Mouse (Mus musculus): Measurements from ENCODE around the gene Gm379. TPM values are rescaled to one million over a fixed set of nuclear protein-coding genes. Genes with fewer than 3 reads are reported as not detected.

Gm379 gene
- 0.17 TPM in 1 of 2 replicates, not detected in the other for polyA plus RNA-seq (2016; fragmentation: Nextera tagmentation; extraction: Ambion mirVana)

- Histone ChIP-seq H3K9me3 (no peaks in the 10 kb centered on the region), H3K27me3 (replicated peaks; ENCODE audit: low read depth, poor library complexity, severe bottlenecking) (no peaks in the 10 kb centered on the region), H3K36me3 (replicated peaks) (no peaks in the 10 kb centered on the region), H3K4me1 (no peaks in the 10 kb centered on the region), H3K4me3 (no peak within 1 kb of the TSS), H3K27ac (replicated peaks) (no peak within 1 kb of the TSS)
- DNase-seq (ENCODE audit: low spot score): no peak
- WGBS: 71% methylated on average over 2 of the region's 2 CpGs
Observed at GRCm38 (mm10) chrX:108664885-108665284, at the start of gene Gm379. Gm379 (minus strand) TSS chrX:108664891.

- Histone ChIP-seq H3K4me3 (no peak overlapping the region), H3K4me1 (no peaks in the 10 kb centered on the region), H3K27me3 (replicated peaks; ENCODE audit: low read depth, poor library complexity, severe bottlenecking) (no peaks in the 10 kb centered on the region), H3K36me3 (replicated peaks) (no peaks in the 10 kb centered on the region), H3K9me3 (no peaks in the 10 kb centered on the region), H3K27ac (replicated peaks) (no peak overlapping the region)
- DNase-seq (ENCODE audit: low spot score): no peak
- 80% methylated on average over 2 of the region's 2 CpGs for WGBS
Observed at GRCm38 (mm10) chrX:108704312-108704711, 39.6 kb upstream of the Gm379 start.

DNA sequence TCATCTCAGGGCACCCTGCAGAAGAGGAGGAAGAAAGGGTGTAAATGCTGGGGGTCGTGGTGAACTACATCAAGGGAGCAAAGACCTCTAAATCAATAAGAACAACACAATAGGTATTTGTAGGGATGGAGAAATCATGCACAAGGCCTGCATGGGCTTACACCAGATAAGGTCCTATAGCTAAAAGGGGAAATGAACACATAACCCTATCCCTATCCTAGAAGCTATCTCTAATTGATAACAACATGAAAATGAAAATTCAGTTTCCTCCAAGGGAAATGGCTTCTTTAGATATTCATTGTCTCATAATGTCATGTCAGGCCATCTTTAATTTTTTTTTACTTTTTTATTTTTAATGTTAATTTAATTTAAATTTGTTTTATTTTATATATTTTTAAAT, 4.2 kb upstream of the Gm379 start:
- no peaks in the 10 kb centered on the region for H3K4me1 ChIP-seq
- 66% methylated on average over 1 of the region's 1 CpGs for WGBS
- H3K27me3 ChIP-seq (replicated peaks; ENCODE audit: low read depth, poor library complexity, severe bottlenecking): no peaks in the 10 kb centered on the region
- no peak for DNase-seq (ENCODE audit: low spot score)
- H3K27ac ChIP-seq (replicated peaks): no peak overlapping the region
- H3K4me3 ChIP-seq: no peak overlapping the region
- no peaks in the 10 kb centered on the region for H3K36me3 ChIP-seq (replicated peaks)
- no peaks in the 10 kb centered on the region for H3K9me3 ChIP-seq

DNA sequence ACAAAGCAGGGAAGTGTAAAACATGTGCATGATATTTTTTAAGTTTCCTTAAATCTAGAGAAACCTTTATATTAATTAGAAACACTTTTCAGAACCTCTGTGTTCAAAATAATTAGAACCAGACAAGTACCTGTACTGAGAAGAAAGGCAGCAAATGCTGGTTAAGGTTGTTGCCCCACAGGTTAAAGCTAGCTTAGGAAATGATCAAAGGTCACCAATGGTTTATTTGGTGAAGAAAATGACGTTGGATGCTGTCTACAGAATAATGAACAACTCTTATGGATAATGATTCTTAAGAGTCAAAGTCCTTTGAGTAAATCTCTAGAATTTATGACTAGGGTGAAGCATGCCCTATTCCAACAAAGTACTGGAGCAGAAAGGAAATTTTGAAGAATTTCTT, 42.7 kb downstream of the Gm379 start:
- no peak overlapping the region for H3K4me3 ChIP-seq
- 45% methylated on average over 1 of the region's 1 CpGs for WGBS
- H3K36me3 ChIP-seq (replicated peaks): no peaks in the 10 kb centered on the region
- no peaks in the 10 kb centered on the region for H3K27me3 ChIP-seq (replicated peaks; ENCODE audit: low read depth, poor library complexity, severe bottlenecking)
- no peaks in the 10 kb centered on the region for H3K4me1 ChIP-seq
- DNase-seq (ENCODE audit: low spot score): no peak
- H3K27ac ChIP-seq (replicated peaks): no peak overlapping the region
- no peaks in the 10 kb centered on the region for H3K9me3 ChIP-seq

- DNase-seq (ENCODE audit: low spot score): no peak
- H3K9me3 ChIP-seq: no peaks in the 10 kb centered on the region
- no peaks in the 10 kb centered on the region for H3K36me3 ChIP-seq (replicated peaks)
- H3K4me3 ChIP-seq: no peak overlapping the region
- 95% methylated on average over 1 of the region's 1 CpGs for WGBS
- no peaks in the 10 kb centered on the region for H3K4me1 ChIP-seq
- no peak overlapping the region for H3K27ac ChIP-seq (replicated peaks)
- no peaks in the 10 kb centered on the region for H3K27me3 ChIP-seq (replicated peaks; ENCODE audit: low read depth, poor library complexity, severe bottlenecking)
Observed at GRCm38 (mm10) chrX:108620886-108621285, 43.8 kb downstream of the Gm379 start.

Other genes with a start within 250 kb of the Gm379 start
- gene Brwd3, start 169.5 kb upstream of the Gm379 start, polyA plus RNA-seq (2016; fragmentation: Nextera tagmentation; extraction: Ambion mirVana): 4.4 and 4.8 TPM in 2 replicates

All from embryonic facial prominence, embryonic 10.5 days (tissue).